Mouse (Mus musculus): ENCODE data around the gene Carns1.

DNA sequence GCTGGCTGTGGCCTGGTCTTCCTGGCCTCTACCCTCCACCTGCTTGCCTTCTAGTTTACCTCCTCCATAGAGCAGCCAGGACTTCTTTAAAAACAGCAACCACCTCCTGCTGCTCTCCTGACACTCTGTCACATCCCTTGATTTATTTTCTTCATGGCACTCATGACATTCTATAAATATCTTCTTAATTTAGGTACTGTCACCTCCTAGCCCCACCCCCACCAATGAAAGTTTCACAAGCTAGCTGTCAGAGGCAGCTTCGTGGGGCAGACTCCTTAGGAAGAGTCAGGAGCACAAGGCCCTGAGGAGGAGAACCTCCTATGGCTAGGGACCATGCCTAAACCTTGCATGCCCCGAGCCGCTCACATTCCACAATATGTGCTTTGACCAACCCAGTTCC, 12.0 kb upstream of the Carns1 start:
- no peak for TF ChIP-seq CTCF (IDR thresholded peaks at IDR 0.05; ENCODE audit: insufficient read depth, low read length)
- no peak for TF ChIP-seq POLR2A (IDR thresholded peaks at IDR 0.05; ENCODE audit: borderline replicate concordance, extremely low read depth, low read depth, low read length)
